Mouse (Mus musculus) bone marrow, adult 2 months (tissue): ENCODE data around the gene Srsf2.

ENCODE experiments used
- CTCF ChIP-seq: fragments of 200-500 bp; IDR thresholded peaks from 2 replicates; pipeline ENCODE4 v1.5.1; 2011; ENCODE audit warnings: low read length, control low read depth; ENCODE audit not compliant: control insufficient read depth, insufficient read depth
- POLR2A ChIP-seq: fragments of 200-500 bp; IDR thresholded peaks from 2 replicates; pipeline ENCODE4 v1.6.1; 2011; ENCODE audit warnings: low read depth, mild to moderate bottlenecking, control low read depth, low read length, borderline replicate concordance; ENCODE audit not compliant: control insufficient read depth

DNA sequence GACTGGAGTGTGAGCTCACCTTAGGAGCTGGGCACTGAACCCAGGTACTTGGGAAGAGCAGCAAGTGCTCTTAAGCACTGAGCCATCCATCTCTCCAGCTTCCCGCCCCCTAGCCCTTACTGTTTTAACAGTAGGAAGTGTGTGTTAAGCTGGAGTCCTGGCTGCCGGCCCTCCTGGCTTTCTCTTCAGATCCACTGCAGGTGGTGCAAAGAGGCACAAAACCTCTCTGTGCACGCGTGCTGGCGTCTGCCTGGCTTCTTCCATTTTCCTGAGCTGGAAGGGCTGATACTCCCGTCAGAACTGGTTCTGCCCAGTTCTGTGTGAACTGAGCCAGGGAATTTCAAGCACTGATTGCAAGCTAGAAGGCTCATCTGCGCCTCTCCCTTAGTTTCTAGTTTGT, 27.9 kb upstream of the Srsf2 start:
- TF ChIP-seq CTCF (no peak), POLR2A (no peak)
